Mouse (Mus musculus): ENCODE results near the gene Dll4. TPM values are rescaled to one million over a fixed set of nuclear protein-coding genes. Genes with fewer than 3 reads are reported as not detected.

Gene Dll4
- total RNA-seq (2023), result under 1 TPM in 1 of 2 experiments, not detected in 1; 0.27 TPM

GRCm38 (mm10) chr2:119325568-119326143 lies at the start of gene Dll4:
Gene Dll4 (plus strand): TSS chr2:119325784.

GRCm38 (mm10) chr2:119288270-119288882 lies 37.2 kb upstream of the Dll4 start, which contains the start of gene Vps18:
Gene Vps18 (plus strand): TSS chr2:119288740.

GRCm38 (mm10) chr2:119350555-119351486 lies 25.2 kb downstream of the Dll4 start, which contains the start of gene Chac1:
Gene Chac1 (plus strand): TSS chr2:119351229.

Other genes with a start within 250 kb of the Dll4 start
- gene Rad51, start 213.0 kb upstream of the Dll4 start, total RNA-seq (2023), result under 1 TPM in 1 of 2 experiments, not detected in 1; 0.18 TPM
- 10 to 100 TPM; 15.4 to 16.4 TPM for gene Rmdn3, start 168.8 kb upstream of the Dll4 start, total RNA-seq (2023)
- gene Gchfr, start 158.0 kb upstream of the Dll4 start, total RNA-seq (2023), result not detected
- gene Gm14137, start 151.3 kb upstream of the Dll4 start, total RNA-seq (2023), result not detected
- 10 to 100 TPM; 23.0 to 24.6 TPM for gene Zfyve19, start 117.2 kb upstream of the Dll4 start, total RNA-seq (2023)
- gene Dnajc17, start 117.0 kb upstream of the Dll4 start, total RNA-seq (2023), result 10 to 100 TPM; 14.9 to 21.4 TPM
- not detected for gene Ppp1r14d, start 95.9 kb upstream of the Dll4 start, total RNA-seq (2023)
- 1 to 10 TPM; 2.8 to 3.5 TPM for gene Spint1, start 88.4 kb upstream of the Dll4 start, total RNA-seq (2023)
- gene Rhov, start 54.5 kb upstream of the Dll4 start, total RNA-seq (2023), result 1 to 10 TPM; 1.2 to 1.3 TPM
- 10 to 100 TPM; 50.9 to 55.5 TPM for gene Vps18, start 37.0 kb upstream of the Dll4 start, total RNA-seq (2023)
- not detected for gene Chac1, start 25.4 kb downstream of the Dll4 start, total RNA-seq (2023)
- gene Ino80, start 151.9 kb downstream of the Dll4 start, total RNA-seq (2023), result 10 to 100 TPM; 38.1 to 39.4 TPM
- gene Exd1, start 221.8 kb downstream of the Dll4 start, total RNA-seq (2023), result under 1 TPM; 0.60 to 0.70 TPM
- 100 to 1,000 TPM; 129 to 143 TPM for gene Chp1, start 221.9 kb downstream of the Dll4 start, total RNA-seq (2023)

All from monocyte, adult 59 days (primary cell).